Mouse (Mus musculus) kidney, adult 9 months (tissue): ENCODE measurements around the gene Olfr796.

Experiments used
- DNase-seq: peaks from one replicate; pipeline ENCODE4 v3.0.0; 2022

Olfr796 gene

DNA sequence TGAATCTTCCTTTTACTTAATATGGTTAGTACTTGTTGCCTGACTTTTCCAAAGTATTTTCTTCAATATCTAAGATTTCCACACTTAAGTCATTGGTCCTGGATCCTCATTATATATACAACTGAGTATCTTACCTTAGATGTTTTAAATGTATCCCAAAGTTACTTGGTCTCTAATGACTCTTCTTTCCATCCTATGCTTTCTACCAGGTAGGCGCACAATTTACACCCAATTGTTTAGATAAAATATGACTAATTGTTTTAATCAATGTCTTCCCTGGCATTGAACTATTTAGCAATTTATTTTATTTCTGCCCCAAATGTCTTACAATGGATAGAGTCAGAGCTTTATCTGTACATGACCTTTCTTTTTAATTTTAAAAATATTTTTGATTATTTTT lies at the start of gene Olfr796:
Gene Olfr796 (minus strand): TSS at position 101 of the 400 bp plus-strand sequence.
- no peak for DNase-seq

DNA sequence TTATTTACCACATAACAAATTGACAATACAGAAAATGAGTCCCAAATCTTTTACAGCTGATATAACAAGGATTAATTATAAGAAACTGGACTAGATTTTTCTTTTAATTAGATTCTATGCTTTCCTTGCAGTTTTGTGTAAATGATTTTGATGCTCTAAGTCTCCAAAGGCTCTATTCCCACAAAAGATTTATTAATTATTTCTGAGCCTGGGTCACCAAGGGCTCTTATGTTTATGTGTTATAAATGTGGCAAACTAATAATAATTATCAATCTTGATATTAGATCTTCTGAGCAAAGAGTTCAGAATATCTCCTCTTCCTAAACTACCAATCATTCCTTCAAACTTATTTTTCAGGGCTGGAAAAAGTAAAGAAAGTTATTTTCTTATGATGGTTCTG lies 45.0 kb upstream of the Olfr796 start, which contains the start of gene Olfr800:
Gene Olfr800 (plus strand): TSS at position 301 of the 400 bp plus-strand sequence.
- DNase-seq, result no peak

DNA sequence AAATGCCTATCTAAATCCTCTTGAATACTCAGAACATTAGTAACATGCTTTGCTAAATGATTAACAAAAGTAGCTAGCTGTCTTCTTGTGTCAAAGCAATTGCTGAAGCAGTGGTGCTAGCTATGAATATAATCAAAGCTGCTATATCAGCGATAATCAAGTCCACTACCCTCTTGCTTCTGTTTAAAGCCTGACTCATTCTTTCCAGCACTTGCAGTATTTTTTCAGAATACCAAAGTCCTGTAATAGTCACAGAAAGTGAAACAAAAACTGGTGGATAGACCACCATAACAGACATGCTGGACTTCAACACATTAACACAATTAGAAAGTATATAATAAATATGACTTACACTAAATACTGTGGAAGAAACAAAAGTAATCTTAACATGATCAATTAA lies 39.4 kb upstream of the Olfr796 start:
- DNase-seq, result peak; percentile 1

DNA sequence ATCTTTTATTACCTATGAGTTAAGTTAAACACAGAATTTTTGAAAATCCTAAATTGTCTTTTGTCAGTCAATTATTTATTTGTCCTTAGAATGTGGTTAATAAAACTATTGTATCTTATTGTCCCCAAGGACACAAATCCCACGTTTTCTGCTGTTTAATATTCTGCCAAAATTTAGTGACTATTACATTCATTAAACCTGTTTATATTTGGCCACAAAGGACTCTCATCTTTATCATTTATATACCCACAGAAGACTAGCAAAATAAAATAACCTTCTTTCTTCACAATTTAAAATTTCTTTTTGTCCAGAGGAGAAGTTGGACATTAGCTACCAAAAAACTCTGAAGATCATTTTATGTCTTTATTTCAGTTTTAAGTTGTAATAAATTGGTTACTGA lies 24.8 kb upstream of the Olfr796 start, which contains the start of gene Olfr799:
Gene Olfr799 (plus strand): TSS at position 301 of the 400 bp plus-strand sequence.
- DNase-seq, result no peak

DNA sequence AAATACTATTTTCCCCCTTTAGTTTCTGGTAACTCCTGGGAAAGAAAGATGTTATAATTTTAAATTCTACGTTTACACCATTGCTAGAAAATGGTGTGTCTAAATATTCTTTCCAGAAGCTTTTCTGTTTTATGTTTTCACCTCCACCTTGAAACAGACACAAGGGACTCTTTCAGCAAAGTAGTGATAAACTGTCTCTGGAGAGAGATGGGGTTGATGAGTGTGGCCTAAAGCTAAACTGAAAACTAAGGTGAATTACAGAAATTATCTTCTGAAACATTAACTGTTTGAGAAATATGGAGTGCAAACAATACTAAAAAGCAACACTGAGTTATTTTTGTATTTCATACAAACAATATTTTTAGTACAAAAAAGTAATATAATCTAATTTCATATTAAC lies 15.5 kb upstream of the Olfr796 start, which contains the start of gene Olfr798:
Gene Olfr798 (minus strand): TSS at position 101 of the 400 bp plus-strand sequence.
- no peak for DNase-seq

DNA sequence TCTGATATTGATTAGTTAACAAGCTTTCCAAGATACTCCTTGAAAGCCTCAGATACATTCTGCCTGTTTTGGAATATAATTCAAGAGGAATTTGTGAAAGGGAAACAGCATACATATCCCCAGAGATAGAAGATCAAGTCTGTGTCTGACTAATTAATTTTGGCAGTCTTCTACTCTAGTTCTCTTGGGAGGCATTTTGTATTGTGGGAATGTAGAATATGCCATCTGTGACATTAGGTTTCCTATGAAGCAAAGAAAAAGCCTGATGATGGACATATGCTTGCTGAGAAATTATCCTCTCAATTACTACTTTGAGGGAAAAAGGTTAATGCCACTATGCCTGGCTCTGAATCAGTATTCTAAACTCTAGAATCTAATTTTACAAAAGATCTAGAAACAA lies 10.9 kb upstream of the Olfr796 start:
- no peak for DNase-seq

DNA sequence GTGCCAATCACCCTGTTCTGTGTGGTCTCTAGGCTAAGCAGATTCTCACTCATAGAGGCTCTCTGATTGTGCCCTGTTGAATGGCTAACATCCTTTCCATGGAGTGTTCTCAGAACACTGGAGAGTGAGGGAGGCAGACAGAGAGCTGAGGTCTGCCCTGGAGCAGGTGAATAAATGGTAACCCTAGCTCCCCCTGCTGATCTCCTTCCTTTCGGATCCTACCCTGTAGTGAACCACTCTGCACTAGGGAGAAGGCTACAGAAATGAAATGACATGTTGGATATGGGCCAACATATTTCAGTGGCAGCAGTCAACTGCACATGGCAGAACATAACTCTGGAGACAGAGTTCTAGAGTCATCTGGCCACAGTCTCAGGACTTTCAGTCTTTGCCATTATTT lies 9.4 kb upstream of the Olfr796 start:
- DNase-seq, result no peak

DNA sequence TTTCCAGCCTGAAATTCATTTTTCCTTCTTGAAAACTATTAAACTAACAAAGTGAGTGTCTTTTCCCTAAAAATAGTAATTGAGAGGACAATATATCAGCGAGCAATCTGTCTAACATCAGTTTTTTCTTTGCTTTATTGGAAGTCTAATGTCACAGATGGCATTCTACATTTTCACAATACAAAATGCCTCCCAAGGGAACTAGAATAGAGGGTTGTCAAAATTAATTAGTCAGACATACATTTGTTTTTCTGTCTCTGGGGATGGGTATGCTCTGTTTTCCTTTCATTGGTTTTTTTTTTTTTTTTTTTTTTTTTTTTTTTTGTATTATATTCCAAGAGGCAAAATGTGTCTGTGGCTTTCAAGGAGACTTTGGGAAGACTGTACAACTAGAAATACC lies 35.3 kb downstream of the Olfr796 start:
- DNase-seq, result no peak

DNA sequence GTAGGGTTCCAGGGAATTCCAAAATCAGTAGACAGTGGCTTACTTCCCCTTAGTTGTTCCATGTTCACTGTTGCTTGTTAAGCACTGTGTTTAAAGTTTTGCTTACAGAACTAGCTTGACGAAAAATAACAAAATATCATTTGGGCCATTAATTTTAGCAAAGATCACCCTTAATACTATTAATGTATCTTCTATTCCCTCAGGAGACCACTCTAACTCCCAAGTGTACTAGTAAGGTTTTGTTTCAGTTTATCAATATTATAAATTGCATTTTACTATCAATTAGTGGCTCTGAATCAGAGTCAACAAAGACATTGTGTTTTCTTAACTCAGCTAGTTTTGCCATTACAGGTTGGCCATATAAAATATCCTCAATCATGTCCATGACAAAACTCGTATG lies 45.0 kb downstream of the Olfr796 start, which contains the start of gene Olfr794:
Gene Olfr794 (plus strand): TSS at position 301 of the 400 bp plus-strand sequence.
- no peak for DNase-seq
